Mouse (Mus musculus) thymus, postnatal 10 days (tissue): ENCODE results near the gene Krt39.
A peak's percentile ranks its signal among the peaks of the same experiment; 100 is the strongest.

Experiments used
- DNase-seq, 2 experiments: peaks; one replicate each; pipeline ENCODE4 v3.0.0; 2021; ENCODE audit warnings: low spot score in 2 of 2

The Krt39 gene

DNA sequence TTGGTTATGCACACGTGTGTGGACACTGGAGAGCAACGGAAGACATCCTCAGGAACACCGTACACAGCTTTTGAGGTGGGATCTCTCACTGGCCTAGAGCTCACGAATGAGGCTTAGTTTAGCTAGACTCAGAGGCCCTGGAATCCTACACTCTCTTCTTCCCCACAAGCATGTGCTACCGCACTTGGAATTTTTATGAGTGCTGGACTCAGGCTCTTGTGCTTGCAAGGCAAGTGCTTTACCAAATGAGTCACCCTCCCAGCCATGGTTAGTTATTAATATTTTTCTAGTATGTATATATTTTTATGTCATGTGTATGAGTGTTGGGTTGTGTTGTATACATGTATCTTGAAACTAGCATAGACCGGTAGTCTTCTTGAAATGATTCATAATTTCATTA lies 49.2 kb downstream of the Krt39 start:
- DNase-seq = no peak

DNA sequence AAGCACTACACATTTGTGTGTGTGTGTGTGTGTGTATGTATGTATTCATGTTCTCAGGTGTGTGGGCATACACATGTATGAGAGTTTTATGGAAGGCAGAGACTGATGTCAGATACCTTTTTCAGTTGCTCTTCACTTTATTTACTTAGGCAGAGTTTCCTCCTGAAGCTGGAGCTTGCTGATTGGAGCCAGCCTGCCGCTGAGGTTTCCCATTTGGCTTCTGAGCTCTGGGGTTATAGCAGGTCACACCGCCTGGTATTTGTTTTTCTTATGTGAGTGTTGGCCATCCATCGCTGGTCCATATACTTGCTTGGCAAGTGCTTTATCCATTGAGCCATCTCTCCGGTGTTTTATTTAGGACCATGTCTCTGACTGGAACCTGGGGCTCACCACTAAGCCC lies 51.9 kb downstream of the Krt39 start:
- no peak for DNase-seq

DNA sequence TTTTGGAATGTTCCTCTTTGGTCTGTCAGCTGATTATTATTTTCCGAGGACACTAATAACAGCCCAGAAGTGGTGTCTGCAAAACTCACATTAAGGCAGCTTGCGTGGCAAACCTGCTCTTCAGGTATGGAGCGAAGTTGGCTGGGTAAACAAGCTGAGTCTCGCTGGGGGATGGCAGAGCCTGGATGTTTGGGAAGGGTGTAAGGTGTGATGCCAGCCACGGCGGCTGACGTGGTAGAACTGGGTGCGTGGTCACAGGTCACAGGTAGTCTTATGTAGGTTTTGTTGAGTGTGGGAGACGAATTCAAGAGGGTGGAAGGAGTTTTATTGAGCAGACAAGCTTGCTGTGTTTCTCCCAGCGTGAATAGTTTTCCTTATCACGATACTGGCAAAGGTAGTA lies 52.6 kb downstream of the Krt39 start:
- DNase-seq = no peak

DNA sequence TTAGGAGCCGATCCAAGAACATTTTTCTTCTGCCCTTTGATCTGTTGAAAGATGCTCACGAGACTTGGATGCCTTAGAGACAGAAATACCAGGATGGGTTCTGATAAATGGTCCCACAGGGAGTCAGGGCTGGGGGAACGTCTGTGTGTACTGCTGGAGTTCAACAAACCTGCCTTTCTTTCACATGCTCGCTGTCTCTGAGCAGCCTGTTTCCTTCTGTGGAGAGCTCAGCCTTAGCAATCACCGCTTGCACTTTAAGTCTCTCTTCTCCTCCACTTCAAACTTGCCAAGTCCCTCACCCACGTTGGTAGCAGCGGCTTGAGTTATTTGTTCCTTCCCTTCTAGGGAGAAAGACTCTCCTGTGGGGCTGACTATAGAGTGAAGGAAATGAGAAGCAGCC lies 54.8 kb downstream of the Krt39 start:
- no peak for DNase-seq

DNA sequence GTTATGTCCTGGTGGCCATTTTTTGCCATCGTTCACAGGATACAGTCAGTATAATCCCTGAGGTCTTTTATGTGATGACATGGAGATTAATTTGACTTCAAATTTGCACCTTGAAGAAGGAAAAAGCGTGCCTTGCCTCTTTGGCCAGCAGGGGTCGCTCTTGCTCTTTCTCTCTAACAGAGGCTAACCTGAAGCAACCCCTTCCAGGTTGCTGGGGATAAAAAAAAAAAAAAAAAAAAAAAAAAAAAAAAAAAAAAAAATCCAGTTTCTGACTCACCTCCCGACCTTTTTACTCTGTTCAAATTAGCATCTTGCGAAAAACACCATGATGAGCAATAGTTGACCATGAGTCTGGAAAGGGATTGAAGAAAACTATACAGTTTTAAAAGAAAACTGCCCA lies 56.3 kb downstream of the Krt39 start:
- peak; percentile 29 to 71 for DNase-seq
